Mouse (Mus musculus): ENCODE measurements around the gene Hoxd9.

The Hoxd9 gene

DNA sequence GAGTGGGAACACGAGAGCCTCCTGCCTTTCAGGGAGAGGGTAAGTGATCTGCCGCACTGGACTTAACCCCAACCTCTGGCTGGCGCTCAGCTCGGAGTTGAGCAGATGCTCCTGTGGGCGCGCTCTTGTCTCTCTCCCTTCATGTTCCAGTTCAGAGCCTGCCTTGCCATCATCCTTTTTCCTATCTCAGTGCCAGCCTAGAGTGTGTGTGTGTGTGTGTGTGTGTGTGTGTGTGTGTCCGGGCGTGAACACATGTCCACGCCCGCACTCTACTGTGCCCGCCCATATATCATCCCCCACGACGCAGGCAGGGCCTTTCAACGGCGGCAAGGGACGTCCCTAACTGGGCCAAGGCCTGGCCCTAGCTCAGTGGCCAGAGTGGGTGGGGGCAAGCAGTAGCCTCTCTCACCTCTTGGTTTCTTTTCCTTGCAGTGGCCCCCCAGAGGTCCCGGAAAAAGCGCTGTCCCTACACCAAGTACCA, 14.0 kb upstream of the Hoxd9 start:
- no peak for DNase-seq (ENCODE audit: low read depth)

- no peak for DNase-seq (ENCODE audit: low read depth)
Measured at GRCm38 (mm10) chr2:74684106-74684505, 13.4 kb upstream of the Hoxd9 start.

- no peak for DNase-seq (ENCODE audit: low read depth)
Measured at GRCm38 (mm10) chr2:74685059-74685603, 12.4 kb upstream of the Hoxd9 start.

GRCm38 (mm10) chr2:74686301-74686987, 11.1 kb upstream of the Hoxd9 start:
- peak; percentile 89 for DNase-seq (ENCODE audit: low read depth)

DNA sequence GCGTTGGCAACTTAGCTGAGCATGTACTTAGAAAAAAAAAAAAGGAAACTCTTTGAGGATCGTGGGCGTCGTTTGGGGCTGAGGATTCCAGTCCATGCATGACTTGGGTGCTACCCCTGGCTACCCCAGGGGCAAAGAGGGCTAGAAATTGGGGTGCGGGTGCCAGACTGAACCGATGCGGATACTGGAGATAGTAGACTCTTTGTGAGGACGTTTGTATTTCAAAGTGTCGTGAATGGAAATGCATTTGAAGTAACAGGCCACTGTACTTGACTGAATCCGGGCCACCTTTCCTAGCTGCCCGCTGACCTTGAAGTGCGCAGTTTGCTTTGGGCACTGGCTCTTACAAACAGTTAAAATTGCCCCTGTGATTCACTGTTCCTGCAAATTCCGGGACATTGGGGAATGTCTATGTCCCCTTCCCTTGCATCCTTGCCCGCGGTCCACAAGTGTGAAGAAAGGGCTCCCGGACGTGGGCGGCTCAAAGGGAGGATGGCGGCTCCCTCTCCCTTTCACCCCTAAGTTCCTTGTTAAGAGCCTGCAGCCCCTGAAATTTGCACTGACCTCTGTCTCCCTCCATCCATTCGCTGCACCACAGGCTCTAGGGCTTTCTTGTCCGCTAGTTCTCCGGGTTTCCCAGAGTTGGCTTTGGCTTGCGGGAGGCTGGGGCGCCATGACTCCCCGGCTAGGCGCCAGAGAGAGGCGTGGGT, 10.4 kb upstream of the Hoxd9 start:
- DNase-seq (ENCODE audit: low read depth): no peak

GRCm38 (mm10) chr2:74687698-74688555, 9.6 kb upstream of the Hoxd9 start:
- no peak for DNase-seq (ENCODE audit: low read depth)

- no peak for DNase-seq (ENCODE audit: low read depth)
Measured at GRCm38 (mm10) chr2:74688795-74689573, 8.5 kb upstream of the Hoxd9 start.

- DNase-seq (ENCODE audit: low read depth): no peak
Measured at GRCm38 (mm10) chr2:74689574-74690337, 7.8 kb upstream of the Hoxd9 start.

DNA sequence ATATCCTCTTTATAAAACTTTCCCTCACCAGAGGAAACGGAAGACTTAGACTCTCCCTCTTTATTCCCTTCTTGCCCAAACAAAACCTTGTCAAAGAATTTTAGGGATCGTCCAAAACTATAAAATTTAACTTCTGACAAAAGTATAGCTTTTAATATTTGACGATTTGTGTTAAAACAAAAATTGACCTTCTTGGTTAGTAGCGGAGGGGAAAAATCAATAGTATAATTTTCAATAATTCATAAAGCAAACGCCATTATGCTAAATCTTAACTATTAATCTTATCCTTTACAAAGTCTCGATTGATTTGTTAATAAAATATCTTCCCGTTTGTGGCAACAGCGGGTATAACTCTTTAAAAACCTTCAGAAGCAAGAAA, 7.2 kb upstream of the Hoxd9 start:
- no peak for DNase-seq (ENCODE audit: low read depth)

DNA sequence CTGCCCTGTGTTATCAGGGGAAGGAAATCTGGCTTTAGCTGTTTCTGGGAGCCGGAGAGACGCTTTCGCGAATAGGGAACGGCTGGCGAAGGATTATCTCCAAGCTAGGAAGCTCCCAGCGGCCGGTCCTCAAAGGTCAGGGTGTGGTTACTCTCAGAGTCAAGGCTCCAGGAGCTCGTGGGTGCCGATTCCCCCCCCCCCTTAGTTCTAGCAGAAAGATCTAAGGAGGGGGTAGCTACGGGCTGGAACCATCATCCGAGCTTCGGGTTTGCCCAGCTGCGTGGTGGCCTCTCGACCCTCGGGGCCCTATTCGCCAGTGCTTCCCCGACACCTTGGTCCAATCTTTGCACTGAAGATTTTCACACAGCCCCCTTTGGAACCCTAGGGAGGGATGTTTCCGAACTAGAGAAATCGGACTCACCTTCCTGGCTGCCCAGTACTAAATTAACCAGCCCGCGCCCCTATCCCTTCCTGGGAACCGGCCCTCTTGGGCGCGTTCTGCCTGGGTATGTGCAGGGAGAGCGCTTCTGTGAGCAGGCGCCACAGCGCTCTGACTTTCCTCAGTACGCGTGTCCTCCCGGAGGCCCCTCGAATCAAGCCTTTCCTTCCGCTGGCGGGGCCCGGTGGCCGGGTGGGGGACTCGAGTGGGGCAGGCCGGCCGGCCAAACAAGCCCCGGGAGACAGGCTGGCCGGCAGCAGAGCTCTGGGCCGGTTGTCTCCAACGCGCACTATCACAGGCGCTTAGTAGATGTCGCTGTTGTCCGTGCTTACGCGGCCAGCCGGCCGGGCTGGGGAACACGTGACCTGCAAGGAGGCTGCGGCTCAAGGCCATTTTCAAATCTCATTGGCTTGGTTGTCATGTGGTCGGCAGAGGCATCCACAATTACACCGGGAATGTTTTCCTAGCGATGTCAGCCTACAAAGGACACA, 6.2 kb upstream of the Hoxd9 start, which contains the start of gene Hoxd10:
TSS of gene Hoxd10 (plus strand) at position 903 of the 930 bp plus-strand sequence.
- DNase-seq (ENCODE audit: low read depth): no peak

- DNase-seq (ENCODE audit: low read depth): peak; percentile 22
Measured at GRCm38 (mm10) chr2:74691995-74692807, 5.3 kb upstream of the Hoxd9 start.

GRCm38 (mm10) chr2:74692808-74693431, 4.6 kb upstream of the Hoxd9 start:
- no peak for DNase-seq (ENCODE audit: low read depth)

DNA sequence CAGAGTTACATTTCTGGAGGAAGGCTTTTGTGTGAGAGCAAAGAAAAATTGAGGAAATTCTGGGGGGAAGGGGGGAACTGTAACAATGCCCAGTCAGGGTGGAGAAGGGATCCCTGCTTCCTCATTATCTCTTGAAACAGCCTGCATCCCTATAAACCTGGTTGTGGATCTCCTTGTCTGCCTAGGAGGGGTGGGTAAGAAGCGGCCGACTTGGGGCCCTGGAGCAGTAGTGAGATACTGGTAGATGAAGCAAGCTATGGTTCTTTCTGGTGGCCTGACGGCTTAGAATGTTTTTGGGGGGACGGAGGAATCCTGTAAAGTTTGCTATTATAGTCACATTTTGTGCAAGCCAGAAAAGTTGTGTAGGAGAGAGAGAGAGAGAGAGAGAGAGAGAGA, 4.1 kb upstream of the Hoxd9 start:
- no peak for DNase-seq (ENCODE audit: low read depth)

- DNase-seq (ENCODE audit: low read depth): peak; percentile 57
Measured at GRCm38 (mm10) chr2:74694066-74694465, 3.5 kb upstream of the Hoxd9 start.

DNA sequence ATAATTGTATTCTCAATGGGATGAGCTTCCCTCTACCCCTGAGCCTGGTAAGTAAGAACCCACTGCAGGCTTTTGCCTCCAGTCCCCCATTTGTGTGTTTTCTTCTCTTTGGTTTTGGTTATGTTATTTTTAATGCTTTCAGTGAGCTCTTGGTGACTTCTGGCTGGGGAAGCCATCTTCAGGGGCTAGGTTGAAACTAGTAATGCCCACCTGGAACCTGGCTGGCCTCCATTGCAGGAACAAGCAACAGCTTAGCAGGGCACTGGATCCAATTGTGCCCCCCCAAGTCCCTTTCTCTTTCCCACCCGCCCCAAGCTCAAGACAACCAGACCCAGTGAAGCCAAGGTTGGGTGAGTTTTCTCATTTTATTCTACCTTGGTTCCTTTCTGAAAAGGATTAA, 2.1 kb upstream of the Hoxd9 start:
- DNase-seq (ENCODE audit: low read depth): no peak

GRCm38 (mm10) chr2:74695813-74696430, 1.6 kb upstream of the Hoxd9 start:
- DNase-seq (ENCODE audit: low read depth): no peak

GRCm38 (mm10) chr2:74696442-74697335, 838 bp upstream of the Hoxd9 start:
- no peak for DNase-seq (ENCODE audit: low read depth)

Data from NIH3T3 (cell line).